Mouse (Mus musculus) limb, embryonic 14.5 days (tissue): Measurements from ENCODE around the gene Gm21987. TPM values are rescaled to one million over a fixed set of nuclear protein-coding genes. Genes with fewer than 3 reads are reported as not detected.

Experiments
- ATAC-seq: fragments of 200-750 bp; cut with Nextera tagmentation; 2 replicates; pipeline ENCODE4 v1.8.0; 2017; ENCODE audit warnings: low read depth, moderate number of reproducible peaks, moderate TSS enrichment; ENCODE audit not compliant: low FRiP score
- DNase-seq: peaks from one replicate; pipeline ENCODE4 v3.0.0-alpha.2; 2015; ENCODE audit warnings: low spot score
- H3K27ac ChIP-seq: fragments of 300-500 bp; sonication (generic); replicated peaks from 2 replicates; pipeline ENCODE4 v1.5.1; 2014; ENCODE audit warnings: low read depth, mild to moderate bottlenecking, low read length, moderate library complexity, mixed read lengths
- H3K27me3 ChIP-seq: fragments of 300-500 bp; sonication (generic); 2 replicates; pipeline ENCODE4 v1.6.1; 2014; ENCODE audit warnings: low read length, mixed read lengths; ENCODE audit not compliant: control insufficient read depth, insufficient read depth
- H3K36me3 ChIP-seq: fragments of 300-500 bp; sonication (generic); 2 replicates; pipeline ENCODE4 v1.6.1; 2014; ENCODE audit warnings: mild to moderate bottlenecking, low read length, moderate library complexity, mixed read lengths; ENCODE audit not compliant: control insufficient read depth, insufficient read depth
- H3K4me1 ChIP-seq: fragments of 300-500 bp; sonication (generic); 2 replicates; pipeline ENCODE4 v1.6.1; 2014; ENCODE audit warnings: antibody characterized with exemption, low read length, mixed read lengths; ENCODE audit not compliant: control insufficient read depth, insufficient read depth
- H3K4me2 ChIP-seq: fragments of 300-500 bp; sonication (generic); replicated peaks from 2 replicates; pipeline ENCODE4 v1.6.1; 2014; ENCODE audit warnings: low read depth, mild to moderate bottlenecking, low read length, moderate library complexity; ENCODE audit not compliant: severe bottlenecking
- H3K4me3 ChIP-seq: fragments of 300-500 bp; sonication (generic); replicated peaks from 2 replicates; pipeline ENCODE4 v1.5.1; 2014; ENCODE audit warnings: low read length
- H3K9ac ChIP-seq: fragments of 300-500 bp; sonication (generic); 2 replicates; pipeline ENCODE4 v1.6.1; 2014; ENCODE audit warnings: mild to moderate bottlenecking, low read depth, low read length, moderate library complexity; ENCODE audit not compliant: severe bottlenecking
- H3K9me3 ChIP-seq: fragments of 300-500 bp; sonication (generic); 2 replicates; pipeline ENCODE4 v1.6.1; 2016; ENCODE audit warnings: low read length; ENCODE audit not compliant: control insufficient read depth
- POLR2A ChIP-seq: fragments of 200-500 bp; IDR thresholded peaks from 2 replicates; pipeline ENCODE4 v1.8.0; 2012; ENCODE audit warnings: inconsistent platforms, mild to moderate bottlenecking, moderate library complexity, borderline replicate concordance; ENCODE audit not compliant: insufficient read depth, insufficient read length; ENCODE audit errors: extremely low read depth
- WGBS: fragments of 180-500 bp; shearing (Covaris S2); extraction: QIAGEN DNeasy Blood & Tissue Kit; methylation state at CpG from one replicate; pipeline ENCODE4 v1.1.7; 2014; 5-methylcytosine and 5-hydroxymethylcytosine counted together
- polyA plus RNA-seq, 2 experiments: library from polyadenylated mRNA; depleted of rRNA in 1 of 2; stranded (reverse) in 1 of 2; unstranded in 1 of 2; fragments of >200 nt; fragmentation: Nextera tagmentation in 1 of 2; extraction: Ambion mirVana in 1 of 2; gene quantifications; 2 replicates each; pipeline versions ENCODE4 v1.2.1 to v1.2.3; 2012 to 2014

Gene Gm21987
- polyA plus RNA-seq, 2 experiments: not detected

DNA sequence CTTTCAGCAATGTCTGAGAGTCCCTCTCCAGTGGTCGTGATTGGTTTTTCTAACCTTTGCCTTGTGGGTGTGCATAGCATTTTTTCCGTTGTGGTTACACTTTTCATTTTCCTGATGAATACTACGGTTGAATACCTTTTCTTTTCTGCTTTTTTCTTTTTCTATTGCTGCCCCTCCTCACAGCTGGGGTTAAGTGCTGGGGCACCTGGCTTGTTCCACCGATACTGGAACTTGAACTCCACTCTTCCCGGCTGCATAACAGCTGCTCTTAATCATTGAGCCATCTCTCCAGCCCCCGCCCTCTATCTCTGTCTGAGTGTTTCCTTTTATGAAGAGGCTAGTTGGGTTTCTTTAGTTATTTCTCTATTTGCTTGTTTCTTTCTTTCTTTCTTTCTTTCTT is 32.2 kb downstream of the Gm21987 start:
- Histone ChIP-seq H3K27me3 (no peaks in the 10 kb centered on the region), H3K4me2 (no peak overlapping the region), H3K9me3 (no peaks in the 10 kb centered on the region), H3K36me3 (no peaks in the 10 kb centered on the region), H3K4me1 (no peaks in the 10 kb centered on the region), H3K27ac (no peak overlapping the region), H3K4me3 (no peak overlapping the region), H3K9ac (no peak overlapping the region)
- 32% methylated on average over 6 of the region's 6 CpGs for WGBS
- DNase-seq (no peak), ATAC-seq (no peak)
- no peak for TF ChIP-seq POLR2A

DNA sequence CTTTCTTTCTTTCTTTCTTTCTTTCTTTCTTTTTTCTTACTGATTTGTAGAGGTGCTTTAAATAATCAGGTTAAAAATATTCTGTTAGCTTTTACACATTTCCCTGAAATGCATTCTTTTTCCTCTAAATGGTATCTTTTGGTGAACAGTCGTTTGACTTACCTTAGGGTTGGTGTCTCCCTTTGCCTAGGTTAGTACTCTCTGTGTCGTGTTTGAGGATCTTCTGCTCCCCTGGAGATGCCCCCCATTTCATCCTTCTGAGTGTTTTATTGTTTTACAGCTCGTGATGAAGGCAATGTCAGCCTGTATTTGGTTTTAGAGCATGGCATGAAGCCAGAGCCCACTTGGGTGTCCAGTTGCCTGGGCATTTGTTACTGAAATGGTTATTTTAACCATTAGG is 32.7 kb downstream of the Gm21987 start:
- DNase-seq (no peak), ATAC-seq (no peak)
- Histone ChIP-seq H3K4me2 (no peak overlapping the region), H3K27me3 (no peaks in the 10 kb centered on the region), H3K4me1 (no peaks in the 10 kb centered on the region), H3K9ac (no peak overlapping the region), H3K36me3 (no peaks in the 10 kb centered on the region), H3K4me3 (no peak overlapping the region), H3K27ac (no peak overlapping the region), H3K9me3 (no peaks in the 10 kb centered on the region)
- 29% methylated on average over 3 of the region's 3 CpGs for WGBS
- TF ChIP-seq POLR2A: no peak

DNA sequence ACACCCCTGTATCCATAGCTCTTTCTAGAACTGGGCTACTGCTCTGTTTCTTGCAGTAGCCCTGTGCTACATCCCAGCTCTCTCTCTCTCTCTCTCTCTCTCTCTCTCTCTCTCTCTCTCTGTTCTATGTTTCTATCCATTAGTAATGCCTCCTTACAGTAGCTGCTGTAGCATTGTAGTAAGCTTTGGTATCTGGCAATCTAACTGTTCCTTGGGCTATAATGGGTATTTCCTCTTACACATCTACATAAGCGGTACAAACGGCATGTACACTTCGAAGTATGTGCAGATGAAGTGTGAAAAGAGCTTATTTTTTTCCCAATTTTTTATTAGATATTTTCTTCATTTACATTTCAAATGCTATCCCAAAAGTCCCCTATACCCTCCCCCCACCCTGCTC is 33.1 kb downstream of the Gm21987 start:
- Histone ChIP-seq H3K4me2 (no peak overlapping the region), H3K9ac (no peak overlapping the region), H3K27me3 (no peaks in the 10 kb centered on the region), H3K9me3 (no peaks in the 10 kb centered on the region), H3K27ac (no peak overlapping the region), H3K4me3 (no peak overlapping the region), H3K36me3 (no peaks in the 10 kb centered on the region), H3K4me1 (no peaks in the 10 kb centered on the region)
- TF ChIP-seq POLR2A: no peak
- ATAC-seq (no peak), DNase-seq (no peak)
- WGBS: 89% methylated on average over 3 of the region's 3 CpGs

DNA sequence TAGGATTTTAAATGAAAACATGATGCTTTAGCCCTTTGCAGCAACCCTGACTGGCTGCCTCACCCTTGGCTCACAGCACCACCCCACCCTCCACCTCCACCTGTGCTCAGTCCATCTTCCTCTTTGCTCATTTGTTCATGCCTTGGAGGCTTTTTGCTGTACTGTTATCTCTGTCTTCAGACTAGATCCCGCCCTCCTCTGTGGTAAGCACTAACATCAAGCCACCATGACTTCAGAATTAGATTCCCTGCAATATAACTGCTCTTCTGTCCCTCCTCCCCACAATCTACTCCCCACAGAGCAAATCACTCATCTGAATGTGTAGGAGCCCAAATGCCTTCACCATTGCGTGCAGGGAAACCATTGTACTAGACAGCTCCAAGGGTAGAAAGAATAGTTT is 36.8 kb downstream of the Gm21987 start:
- no peak for TF ChIP-seq POLR2A
- no peak overlapping the region for H3K4me3 ChIP-seq
- H3K4me1 ChIP-seq: no peaks in the 10 kb centered on the region
- H3K4me2 ChIP-seq: no peak overlapping the region
- no peaks in the 10 kb centered on the region for H3K9me3 ChIP-seq
- no peak for DNase-seq
- no peaks in the 10 kb centered on the region for H3K36me3 ChIP-seq
- H3K27me3 ChIP-seq: no peaks in the 10 kb centered on the region
- no peak overlapping the region for H3K9ac ChIP-seq
- H3K27ac ChIP-seq: no peak overlapping the region
- 82% methylated on average over 2 of the region's 2 CpGs for WGBS
- ATAC-seq: no peak

DNA sequence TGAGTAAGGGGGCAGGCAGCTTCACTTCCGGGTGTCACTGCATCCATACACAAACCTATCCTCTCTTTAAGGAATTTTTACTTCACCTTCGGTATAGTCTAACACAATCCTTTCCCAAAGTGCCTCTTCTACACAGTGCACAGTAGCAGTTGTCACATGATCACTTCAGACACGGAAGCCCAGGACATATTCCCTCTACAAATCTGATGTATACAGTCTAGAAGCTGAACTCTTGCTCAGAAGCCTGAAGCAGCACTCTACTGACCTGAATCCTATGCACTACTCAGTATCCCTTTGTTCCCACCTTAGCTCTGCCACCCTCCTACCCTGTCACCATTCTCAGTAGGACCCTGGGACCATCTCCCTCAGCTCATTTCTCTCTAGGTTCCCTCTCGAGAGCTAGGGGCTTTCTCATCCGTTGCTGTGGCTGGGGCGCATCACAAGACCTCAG is 38.4 kb downstream of the Gm21987 start:
- Histone ChIP-seq H3K27ac (no peak overlapping the region), H3K4me1 (no peaks in the 10 kb centered on the region), H3K9me3 (no peaks in the 10 kb centered on the region), H3K27me3 (no peaks in the 10 kb centered on the region), H3K4me3 (no peak overlapping the region), H3K9ac (no peak overlapping the region), H3K4me2 (no peak overlapping the region), H3K36me3 (no peaks in the 10 kb centered on the region)
- DNase-seq (no peak), ATAC-seq (no peak)
- WGBS: 87% methylated on average over 6 of the region's 6 CpGs
- TF ChIP-seq POLR2A: no peak

DNA sequence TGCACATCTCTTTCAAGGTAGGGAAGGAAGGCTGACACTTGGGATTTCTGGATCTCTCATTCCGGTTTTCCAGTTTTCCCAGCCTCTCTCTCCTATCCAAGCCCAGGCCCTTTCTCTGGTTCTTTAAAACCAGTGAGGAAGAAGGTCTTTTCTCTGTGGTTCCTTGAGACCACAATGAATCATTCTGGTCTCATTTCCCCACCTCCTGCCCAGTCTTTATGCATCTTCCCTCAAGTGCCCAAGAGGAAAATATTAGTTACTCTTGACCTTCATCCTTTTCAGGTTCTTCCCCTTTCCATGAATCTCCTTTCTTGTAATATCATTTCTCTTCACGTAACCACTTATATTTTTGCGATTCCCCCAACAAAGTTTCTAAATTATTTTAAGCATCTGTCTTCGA is 38.9 kb downstream of the Gm21987 start:
- Histone ChIP-seq H3K4me1 (no peaks in the 10 kb centered on the region), H3K9ac (no peak overlapping the region), H3K9me3 (no peaks in the 10 kb centered on the region), H3K4me2 (no peak overlapping the region), H3K4me3 (no peak overlapping the region), H3K27me3 (no peaks in the 10 kb centered on the region), H3K27ac (no peak overlapping the region), H3K36me3 (no peaks in the 10 kb centered on the region)
- ATAC-seq (no peak), DNase-seq (no peak)
- WGBS: 95% methylated on average over 4 of the region's 4 CpGs
- no peak for TF ChIP-seq POLR2A
